Mouse (Mus musculus) urinary bladder, postnatal 36 days (tissue): ENCODE results near the gene Spns2.

Experiments used
- DNase-seq, 2 experiments: peaks; one replicate each; pipeline ENCODE4 v3.0.0; 2022; ENCODE audit warnings: low spot score in 2 of 2, mixed read lengths in 1 of 2

Spns2 gene

DNA sequence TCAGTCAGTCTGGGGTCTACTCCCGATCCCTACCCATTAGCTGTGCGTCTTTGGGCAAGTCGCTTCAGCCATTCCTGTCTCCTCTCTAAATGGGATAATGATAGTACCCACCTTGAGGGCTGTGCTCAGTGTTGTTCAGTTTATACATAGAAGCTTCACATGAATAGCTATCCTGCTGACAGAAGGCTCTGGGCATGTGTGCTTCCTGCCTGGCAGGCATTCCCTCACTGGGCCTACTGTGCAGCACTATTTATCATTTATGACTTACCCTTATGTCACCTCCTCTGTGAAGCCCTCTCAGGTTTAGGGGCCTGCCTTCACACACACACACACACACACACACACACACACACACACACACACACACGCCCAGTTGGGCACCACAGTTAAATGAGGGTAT, 10.4 kb upstream of the Spns2 start:
- no peak for DNase-seq

DNA sequence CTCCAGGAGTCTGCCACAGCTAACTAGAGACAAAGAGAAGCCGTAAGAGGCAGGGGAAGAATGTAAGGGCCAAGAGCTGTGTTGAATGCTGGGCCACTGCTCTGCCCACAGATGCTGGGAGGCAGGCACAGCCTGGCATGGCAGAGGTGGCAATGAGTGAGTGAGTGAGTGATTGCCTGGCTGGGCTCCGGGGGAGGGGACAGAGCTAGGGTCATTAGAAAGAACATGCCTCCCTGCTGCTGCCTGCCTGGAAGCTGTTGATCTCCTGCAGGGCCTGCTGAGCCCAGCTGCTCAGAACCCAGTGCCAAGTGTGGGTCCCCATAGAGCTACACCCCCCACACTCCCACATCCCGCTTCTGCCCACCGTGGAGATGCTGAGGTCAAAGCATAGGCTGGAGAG, 7.7 kb upstream of the Spns2 start:
- no peak for DNase-seq

DNA sequence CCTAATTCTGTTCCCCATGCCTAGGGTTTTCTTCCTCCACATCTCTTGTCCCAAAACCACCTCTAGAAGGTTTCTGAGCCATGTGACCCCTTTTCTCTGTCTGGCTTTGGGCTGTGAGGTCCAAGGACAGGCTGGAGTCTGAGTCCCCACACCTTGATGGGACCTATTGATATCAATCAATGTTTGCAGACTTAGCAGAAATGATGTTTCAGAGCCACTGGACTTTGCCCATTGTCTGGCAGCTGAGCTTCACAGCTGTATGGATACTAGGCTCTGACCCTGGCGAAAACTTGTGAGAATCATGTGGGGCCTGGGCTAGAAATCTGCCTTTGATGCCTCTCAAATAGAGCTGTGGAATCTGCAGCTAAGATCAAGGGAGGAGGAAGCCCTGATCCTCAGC, 7.1 kb upstream of the Spns2 start:
- DNase-seq = no peak

DNA sequence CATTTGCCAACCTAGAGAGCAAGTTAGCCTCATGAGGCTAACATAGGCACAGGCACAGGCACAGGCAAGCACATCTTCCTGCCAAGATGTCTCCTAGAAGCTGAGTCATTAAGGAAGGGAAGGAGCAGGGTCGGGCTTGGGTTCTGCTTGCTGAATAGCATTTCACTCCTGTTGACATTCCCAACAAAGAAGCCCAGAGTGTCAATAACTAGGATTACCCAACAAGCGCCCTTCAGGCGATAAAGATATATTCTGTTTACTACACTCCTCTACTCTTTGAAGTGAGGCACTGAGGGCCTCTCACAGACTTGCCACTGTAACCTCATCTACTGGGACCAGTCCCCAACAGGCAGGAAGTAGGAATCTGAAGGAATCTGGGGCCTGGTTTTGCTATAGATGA, 6.4 kb upstream of the Spns2 start:
- no peak for DNase-seq

DNA sequence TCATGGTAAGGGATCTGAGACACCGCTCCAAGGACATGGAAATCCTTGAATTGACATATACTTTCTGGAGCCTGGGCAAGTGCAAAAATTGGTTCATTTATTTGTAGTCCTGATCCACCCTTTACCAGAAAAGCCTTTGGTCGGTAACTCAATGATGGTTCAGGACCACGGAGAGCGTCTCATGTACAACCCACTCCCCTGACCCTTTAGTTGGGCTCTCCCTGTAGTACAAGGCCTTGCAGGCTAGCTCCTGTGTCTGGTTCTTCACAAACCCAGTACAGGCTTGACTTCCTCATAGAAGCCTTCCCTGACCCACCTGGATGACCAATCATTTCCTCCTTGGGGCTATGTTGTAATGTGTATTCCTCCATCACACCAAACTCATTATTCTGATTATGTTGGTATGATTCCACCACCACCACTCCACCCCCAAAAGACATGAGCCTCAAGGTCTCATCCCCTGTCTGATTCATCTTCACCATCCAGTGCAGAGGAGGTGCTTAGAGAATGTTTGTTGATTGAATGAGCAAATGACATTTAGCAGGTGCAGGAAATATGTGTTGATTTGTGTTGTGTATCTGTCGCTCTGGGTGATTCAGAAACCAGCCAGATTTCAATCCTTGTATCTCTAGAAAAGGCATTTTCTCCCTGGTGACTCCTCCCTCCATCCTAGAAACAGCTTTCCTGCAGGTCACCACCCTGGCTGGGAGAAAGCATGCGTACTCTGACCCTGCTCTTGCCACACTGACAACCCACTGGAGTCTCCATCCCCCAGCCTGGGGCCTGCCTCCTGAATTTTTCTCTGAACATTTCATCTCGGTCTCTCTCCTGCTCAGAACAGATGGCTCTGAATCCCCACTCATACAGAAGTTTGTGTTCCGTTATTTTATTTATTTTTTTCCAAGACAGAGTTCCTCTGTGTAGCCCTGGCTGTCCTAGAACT, 4.6 kb upstream of the Spns2 start:
- DNase-seq = no peak

DNA sequence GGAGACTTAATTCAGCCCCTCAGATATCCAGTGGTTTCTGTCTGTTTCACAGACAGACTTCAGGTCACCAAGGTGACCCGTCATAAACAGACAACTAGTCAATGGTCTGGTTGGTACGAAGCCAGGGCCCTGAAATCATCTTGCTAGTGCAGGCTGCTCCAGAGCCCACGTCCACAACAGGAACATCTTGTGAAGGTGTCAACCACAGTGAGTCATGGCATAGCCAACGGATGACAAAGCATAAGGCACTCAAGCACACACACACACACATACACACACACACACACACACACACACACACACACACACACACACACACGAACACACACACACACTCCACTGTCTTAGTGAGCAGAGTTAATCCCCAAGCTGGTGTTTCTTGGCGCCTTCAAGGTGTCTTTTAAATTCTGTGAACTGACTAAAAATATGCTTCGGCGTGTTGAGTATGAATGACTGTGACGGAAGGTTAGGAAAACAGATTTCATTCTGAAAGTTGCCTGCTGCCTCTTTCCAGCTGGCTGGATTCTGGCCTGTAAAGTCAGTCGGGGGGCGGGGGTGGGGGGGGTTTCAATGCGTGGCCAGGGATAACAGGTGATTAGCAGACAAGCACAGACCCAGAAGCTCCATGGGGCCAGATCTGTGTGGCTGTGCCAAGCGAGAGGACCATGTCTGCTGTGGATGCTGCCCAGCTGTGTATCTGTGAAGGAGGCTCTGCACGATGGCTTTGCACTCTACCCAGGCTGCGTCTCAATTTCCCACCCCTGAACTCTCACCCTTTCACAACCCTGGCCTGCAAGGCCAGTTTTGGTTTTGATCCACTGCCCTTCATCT, 1.6 kb upstream of the Spns2 start:
- DNase-seq = no peak

DNA sequence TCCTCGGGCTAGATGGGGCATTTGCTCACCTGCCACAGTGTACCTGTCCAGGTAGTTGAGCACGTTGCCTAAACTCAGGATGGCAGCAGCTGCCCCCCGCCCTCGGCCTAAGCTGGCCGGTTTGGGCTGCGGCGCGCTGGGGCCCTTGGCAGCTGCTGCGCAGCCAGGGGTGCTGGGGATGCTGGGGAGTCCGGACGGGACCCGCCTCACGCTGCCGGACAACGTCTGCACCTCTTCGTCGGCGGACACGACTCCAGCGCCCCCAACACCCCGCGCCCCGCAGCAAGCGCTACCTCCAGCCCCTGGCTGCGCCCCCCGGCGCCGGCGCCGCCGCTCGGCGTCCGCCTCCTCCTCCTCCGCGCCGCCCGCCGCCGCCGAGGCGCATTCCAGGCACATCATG, 307 bp downstream of the Spns2 start:
- no peak for DNase-seq

DNA sequence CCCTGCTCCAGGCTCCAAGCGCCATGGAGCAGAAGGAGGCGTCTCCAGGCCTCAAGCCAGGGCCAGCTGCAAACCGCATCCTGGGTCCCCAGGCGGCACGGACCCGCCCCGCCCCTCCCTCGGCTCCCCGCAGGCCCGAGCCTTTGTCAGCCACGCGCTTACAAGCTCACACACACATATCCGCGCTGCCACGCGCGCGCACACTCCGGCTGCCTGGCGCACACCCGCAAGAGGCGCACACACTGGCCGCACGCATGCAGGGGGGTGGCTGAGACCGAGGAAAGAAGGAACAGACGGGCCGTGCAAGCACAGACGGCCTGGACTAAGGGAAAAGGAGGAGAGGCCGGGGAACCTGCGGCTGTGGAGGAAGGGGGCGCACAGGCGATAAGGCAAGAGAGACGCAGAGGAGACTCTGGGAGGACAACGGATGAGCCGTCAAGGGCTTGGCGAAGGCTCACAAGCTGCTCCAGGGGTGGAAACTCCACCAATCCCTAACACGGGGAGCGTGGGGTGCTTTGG, 892 bp downstream of the Spns2 start:
- no peak for DNase-seq

DNA sequence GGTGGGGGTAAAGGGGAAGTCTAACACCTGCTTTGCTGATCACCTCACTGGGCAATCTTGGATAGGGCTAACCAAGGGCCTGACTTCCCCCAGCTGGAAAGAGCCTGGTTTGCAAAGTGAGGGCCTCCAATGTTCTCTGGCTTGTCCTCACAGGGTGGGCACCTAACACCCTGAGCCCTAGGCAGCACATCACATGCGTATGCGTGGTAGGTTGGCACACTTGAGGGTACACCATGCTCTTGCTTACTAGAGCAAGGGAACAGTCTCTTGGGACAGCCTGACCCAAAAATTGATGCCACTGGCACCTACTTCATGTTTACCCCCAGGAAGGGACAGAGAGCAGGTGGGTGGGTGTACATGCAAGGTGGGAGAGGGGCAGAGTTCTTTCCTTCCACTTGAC, 2.0 kb downstream of the Spns2 start:
- DNase-seq = no peak

DNA sequence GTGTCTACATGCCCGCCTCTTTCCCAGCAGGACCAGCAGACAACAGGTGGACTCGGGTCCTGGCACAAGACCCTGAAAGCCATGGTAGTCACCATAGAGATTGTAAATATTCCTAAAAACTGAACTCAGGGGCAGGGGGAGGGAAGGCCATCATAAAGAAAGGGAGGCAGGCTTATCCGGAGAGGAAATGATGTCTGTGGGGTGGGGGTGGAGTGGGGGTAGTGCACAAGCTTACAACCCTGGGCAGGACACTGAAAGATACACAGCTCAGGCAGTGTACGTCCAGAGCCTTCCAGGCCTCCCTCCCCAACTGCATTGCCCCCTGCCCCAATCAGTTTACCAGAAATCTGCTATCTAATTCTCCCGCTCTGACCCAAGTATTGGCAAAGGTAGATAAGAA, 2.5 kb downstream of the Spns2 start:
- no peak for DNase-seq

DNA sequence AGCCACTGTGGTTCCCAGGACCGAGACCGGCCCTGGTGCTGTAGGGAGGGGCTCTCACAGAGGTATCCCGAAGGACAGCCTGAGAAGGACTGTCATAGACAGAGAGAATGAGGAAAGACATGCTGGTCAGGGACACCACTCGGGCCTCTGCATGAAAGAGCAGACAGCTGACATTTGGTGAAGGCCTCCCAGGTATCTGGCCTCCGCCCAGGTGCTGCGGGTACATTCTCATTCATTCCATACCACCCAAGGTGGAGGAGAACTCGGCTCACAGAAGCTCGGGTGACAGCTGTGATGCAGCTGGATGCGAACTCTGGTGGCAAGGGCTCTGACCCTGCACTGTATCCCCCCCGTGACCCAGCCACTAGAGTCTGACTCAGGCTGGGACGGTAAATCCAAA, 3.7 kb downstream of the Spns2 start:
- no peak for DNase-seq

DNA sequence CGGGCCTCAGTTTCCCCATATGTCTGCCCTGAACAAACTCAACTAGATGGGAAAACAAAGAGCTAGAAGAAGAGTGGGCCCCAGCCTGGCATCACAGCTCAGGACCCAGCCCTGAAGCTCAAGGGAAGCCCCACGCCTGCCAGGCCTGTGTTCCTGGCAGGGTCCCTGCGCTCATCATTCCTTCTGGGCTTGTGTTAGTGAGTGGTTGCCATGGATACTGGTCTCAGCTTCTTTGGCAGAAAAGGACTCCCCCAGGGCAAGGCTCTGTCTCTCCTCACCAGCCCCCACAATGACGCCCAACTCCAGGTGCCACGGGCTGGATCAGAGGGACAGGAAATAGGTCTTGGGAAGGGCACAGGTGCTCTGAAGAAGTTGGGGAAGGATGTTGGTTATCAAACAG, 4.5 kb downstream of the Spns2 start:
- DNase-seq = no peak

DNA sequence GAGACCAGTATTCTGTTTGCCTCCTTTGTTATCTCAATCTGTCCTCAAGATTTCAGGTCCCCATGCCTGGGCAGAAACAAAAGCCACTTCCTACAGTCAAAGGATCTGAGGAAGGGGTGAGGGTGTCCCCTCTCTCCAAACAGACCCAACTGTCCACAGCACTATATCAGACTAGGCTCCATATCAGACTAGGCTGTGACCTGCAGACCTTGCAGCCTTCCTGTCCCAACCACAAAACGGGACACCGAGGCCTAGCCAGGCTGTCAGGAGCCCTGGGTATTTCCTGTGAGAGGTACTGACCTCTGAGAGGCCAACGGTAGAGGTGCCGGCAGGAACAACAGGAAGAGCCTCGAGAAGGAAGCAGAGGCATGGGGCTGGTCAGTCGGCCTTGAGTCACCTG, 5.2 kb downstream of the Spns2 start:
- no peak for DNase-seq

DNA sequence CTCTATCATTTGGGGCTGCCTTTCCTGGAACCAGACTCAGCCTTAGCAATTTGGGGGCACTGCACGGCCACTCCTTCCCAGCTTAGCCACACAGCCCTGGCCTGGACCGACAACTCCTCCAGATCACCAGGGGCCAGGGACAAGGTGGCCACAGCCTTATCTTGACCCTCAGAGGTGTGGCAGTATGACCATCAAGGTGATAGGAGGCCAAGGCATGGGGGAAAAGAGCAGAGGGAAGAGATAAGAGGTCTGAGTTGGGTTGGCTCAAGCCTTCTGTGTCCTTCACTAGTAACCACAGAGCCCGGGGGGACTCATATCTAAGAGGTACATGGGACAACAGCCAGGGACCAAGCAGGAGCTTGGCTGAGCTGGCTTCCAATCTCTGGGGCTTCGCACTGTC, 7.8 kb downstream of the Spns2 start:
- DNase-seq = no peak

DNA sequence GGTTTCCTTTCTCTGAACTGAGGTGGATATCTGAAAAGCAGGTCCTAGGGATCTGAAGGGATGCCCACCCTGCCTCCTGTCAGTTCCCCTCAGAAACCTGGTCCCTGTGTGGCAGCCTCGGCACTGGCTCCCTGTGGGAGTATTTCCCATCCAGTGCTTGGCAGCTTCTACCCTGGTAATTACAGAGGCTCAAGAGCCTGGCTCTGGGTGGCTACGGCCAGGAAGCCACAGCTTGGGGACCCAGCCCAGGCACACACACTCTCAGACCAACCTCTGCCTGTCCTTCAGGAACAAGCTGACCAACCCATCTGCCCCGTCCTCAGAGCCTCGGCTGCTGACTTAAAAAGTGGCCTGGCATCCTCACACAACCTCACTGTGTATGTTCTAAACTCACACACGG, 8.4 kb downstream of the Spns2 start:
- DNase-seq = no peak

DNA sequence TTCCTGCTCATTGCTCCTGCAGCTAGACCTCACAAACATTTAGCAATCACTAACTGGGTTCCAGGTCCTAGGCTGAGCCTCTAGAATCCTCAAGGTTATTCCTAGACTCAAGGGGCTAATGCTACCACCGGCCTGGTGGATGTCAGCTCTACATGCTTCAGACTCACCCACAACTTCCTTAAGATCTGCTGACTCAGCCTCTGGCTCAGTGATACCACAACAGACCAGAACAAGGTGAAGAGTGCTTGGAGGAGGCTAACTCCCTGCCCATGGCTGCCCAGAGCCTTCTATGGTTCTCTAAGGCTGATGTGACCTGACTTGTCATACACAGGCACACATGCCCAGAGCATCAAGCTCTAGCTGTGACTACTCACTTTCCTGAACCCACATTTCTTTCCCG, 10.2 kb downstream of the Spns2 start:
- no peak for DNase-seq

DNA sequence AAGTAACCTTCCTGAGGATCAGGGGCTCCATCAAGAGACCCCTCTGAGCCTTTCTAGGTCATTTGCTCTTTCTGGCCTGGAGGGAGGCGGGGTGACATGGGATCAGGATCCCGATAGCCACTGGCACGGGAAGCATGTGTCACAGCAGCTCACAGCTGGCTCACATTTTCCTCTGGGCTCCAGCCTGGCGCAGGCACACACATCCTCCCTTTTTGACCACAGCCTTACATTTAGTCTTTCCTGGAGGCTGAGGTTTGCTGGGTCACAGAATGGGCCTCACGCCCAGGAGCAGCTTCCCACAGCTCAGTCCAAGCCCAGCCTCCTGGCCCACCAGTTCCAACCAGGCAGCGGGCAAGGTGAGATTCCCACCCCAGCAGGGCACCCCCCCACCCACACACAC, 11.5 kb downstream of the Spns2 start:
- no peak for DNase-seq

DNA sequence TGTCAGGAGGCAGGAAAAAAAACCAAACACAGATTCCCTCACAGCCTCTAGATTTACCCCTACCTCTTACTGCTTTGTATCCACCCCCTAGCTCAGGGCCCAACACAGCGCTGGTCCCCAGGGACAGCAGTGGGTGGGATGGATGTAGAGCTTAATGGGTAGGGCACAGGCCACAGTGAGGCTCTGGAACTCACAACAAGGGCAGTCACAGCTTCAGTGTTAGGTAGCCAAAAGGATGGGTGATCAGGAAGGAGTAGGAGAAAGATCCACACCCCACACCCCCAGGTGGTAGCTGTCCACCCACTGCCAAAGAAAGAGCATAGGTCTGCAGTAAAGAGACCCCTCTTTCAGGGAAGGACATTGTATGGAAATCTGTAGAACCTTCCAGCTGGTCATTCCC, 12.1 kb downstream of the Spns2 start:
- DNase-seq = no peak

DNA sequence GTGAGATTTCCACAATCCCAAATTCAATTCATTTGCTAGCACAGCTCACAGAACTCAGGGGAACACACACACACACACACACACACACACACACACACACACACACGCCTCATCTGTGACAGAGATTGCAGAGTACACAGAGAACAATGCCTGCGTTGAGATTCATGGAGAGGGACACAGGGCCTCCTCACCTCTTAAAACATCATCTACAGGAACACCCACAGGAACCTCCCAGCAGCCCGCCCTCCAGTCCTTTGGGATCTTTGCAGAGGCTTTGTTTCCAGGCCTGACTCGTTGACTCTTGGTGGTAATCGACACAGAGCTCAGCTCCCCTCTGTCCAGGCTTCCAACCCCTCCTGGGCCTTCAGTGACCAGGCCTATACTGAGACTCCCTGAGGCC, 12.5 kb downstream of the Spns2 start:
- DNase-seq = no peak

DNA sequence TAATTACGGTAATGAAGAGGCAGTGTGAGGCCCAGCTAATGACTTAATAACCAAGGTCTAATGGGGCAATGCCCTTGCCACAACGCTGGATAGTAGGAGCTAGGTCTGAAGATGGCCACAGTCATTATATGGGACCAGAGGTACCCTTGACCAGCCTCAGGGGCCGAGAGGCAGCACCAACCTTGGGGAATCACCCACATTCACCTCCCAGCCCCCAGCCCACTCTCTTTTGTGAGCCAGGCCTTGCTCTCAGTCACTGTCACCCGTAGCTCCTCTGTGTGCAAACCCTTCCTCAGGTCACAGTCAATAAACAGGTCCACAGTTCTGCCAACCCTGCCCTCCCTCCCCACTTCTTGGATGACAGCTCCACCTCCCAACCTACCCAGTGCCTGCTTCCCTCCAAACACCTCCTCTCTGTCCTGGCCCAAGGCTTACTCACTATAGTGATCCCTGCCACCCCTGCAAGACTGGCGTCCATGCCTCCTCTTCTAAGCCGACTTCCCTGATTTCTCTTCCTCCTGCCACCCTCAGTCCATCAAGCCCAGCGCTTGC, 13.6 kb downstream of the Spns2 start:
- DNase-seq = no peak

DNA sequence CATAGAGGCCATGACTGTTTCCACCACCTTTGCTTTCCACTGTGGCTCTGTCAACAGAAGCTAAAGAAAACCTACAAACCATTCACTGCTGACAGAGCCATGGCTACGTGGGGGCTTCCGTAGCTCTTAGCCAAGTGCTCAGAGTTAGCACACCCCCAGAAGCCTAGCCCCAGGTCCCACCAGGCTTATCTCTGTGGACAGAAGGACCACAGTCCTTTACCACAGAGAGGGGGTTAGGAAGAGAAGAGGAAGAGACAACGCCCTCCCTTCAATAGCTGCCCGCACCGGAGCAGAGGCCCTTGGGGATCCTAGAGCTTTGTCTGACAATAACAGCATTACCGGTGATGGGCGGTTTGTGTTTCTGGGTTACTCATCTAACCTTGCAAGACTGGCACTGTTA, 14.3 kb downstream of the Spns2 start:
- no peak for DNase-seq

DNA sequence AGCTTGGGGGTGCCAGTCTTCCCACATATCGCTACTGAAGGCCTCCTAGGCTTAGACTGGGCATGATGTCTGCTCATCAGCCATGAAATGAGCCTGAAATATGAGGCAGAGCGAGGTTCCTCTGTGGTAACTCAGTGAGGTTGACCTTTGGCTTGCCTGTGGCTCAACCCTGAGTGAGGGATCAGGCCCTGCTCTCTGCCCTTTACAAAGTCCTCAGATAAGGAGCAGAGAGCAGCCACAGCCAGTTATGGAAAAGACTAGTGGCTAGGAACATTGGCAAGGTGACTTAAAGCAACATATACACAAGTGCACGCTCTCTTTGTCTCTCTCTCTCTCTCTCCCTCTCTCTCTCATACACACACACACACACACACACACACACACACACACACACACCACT, 14.8 kb downstream of the Spns2 start:
- no peak for DNase-seq

DNA sequence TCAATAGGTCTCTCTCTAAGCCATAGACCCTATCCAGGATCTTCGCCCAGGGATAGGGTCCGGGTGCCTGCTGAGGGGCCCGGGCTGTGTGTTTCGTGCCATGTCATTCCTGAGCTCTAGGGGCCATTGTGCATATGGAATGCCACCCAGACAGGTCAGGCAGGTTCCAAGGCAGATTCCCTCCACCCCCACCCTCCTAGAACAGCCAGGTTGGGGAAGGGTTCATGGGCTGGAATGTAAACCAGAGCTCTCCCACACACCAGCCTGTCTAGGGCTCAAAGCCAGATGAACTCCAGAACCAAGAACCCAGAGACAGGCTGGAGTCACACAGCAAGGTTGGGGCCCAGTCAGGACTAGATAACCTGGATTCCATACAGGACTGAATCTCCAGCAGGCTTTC, 16.2 kb downstream of the Spns2 start:
- DNase-seq = no peak
